ENCODE assay signal across 8 mouse cellular contexts in genomic region chr17:46298220-46298913, GRCm38 (mm10). TPM values are rescaled to one million over a fixed set of nuclear protein-coding genes. Genes with fewer than 3 reads are reported as not detected.
A peak's percentile ranks its signal among the peaks of the same experiment; 100 is the strongest.
DNase-seq lines count a peak whose midpoint lies in the region; ATAC-seq and TF ChIP-seq lines count a peak whose summit lies in the region.

No protein-coding gene starts in this region.

- H3K27me3 ChIP-seq in E14TG2a.4 (ENCODE audit: insufficient read depth, low read length): peaks cover 77% of the 10 kb centered on the region
- H3K27me3 ChIP-seq in forebrain, embryonic 14.5 days (replicated peaks; ENCODE audit: control insufficient read depth, insufficient read depth, low read length): peaks cover 22% of the 10 kb centered on the region
- peaks cover 53% of the 10 kb centered on the region for H3K27me3 ChIP-seq in liver, postnatal 0 days (ENCODE audit: insufficient read depth, low read length)
- H3K27me3 ChIP-seq in neural tube, embryonic 14.5 days (ENCODE audit: control insufficient read depth, insufficient read depth, low read length): peaks cover 13% of the 10 kb centered on the region

- peak overlapping the region; percentile 99 for H3K4me2 ChIP-seq in forebrain, embryonic 14.5 days (ENCODE audit: low read length)
- peak overlapping the region; percentile 88 for H3K4me2 ChIP-seq in liver, postnatal 0 days (ENCODE audit: low read depth, low read length)
- H3K4me2 ChIP-seq in neural tube, embryonic 14.5 days (ENCODE audit: low read depth, low read length): peak overlapping the region; percentile 86

- peak; percentile 91 for ATAC-seq in cerebellum, adult (ENCODE audit: insufficient number of reproducible peaks, low FRiP score, low TSS enrichment)
- peak; percentile 85 for ATAC-seq in forebrain, embryonic 14.5 days
- ATAC-seq in liver, postnatal 0 days: peak; percentile 80
- peak; percentile 87 for ATAC-seq in neural tube, embryonic 14.5 days (ENCODE audit: low read depth)

- H3K9me3 ChIP-seq in E14TG2a.4 (ENCODE audit: low read length): no peaks in the 10 kb centered on the region
- H3K9me3 ChIP-seq in forebrain, embryonic 14.5 days (replicated peaks; ENCODE audit: control insufficient read depth, low read length): no peaks in the 10 kb centered on the region
- no peaks in the 10 kb centered on the region for H3K9me3 ChIP-seq in liver, postnatal 0 days (ENCODE audit: low read length)
- no peaks in the 10 kb centered on the region for H3K9me3 ChIP-seq in neural tube, embryonic 14.5 days (ENCODE audit: control insufficient read depth, low read length)

- no peak overlapping the region; the same call in 1 of the 2 replicates for H3K27ac ChIP-seq in forebrain, embryonic 14.5 days (ENCODE audit: low read depth, low read length)
- no peak overlapping the region for H3K27ac ChIP-seq in liver, postnatal 0 days (ENCODE audit: low read depth)
- H3K27ac ChIP-seq in neural tube, embryonic 14.5 days (ENCODE audit: low read depth, low read length): peak overlapping the region; percentile 71

- DNase-seq in forebrain, embryonic 14.5 days (ENCODE audit: low spot score): peak; percentile 88
- DNase-seq in heart, postnatal 14 days: peak; percentile 85 to 91
- DNase-seq in large intestine, adult 2 months (ENCODE audit: low read depth, low spot score): peak; percentile 63
- DNase-seq in liver, postnatal 0 days: peak; percentile 84
- peak; percentile 90 for DNase-seq in testis, postnatal 10 days (ENCODE audit: low spot score)

- peak overlapping the region; percentile 80 for H3K4me3 ChIP-seq in E14TG2a.4 (replicated peaks; ENCODE audit: low read length)
- peak overlapping the region; percentile 63 for H3K4me3 ChIP-seq in forebrain, embryonic 14.5 days (ENCODE audit: low read depth, low read length)
- H3K4me3 ChIP-seq in liver, postnatal 0 days (ENCODE audit: low read depth, low read length): peak overlapping the region; percentile 56
- peak overlapping the region; percentile 61 for H3K4me3 ChIP-seq in neural tube, embryonic 14.5 days (ENCODE audit: low read depth, low read length)

- no peaks in the 10 kb centered on the region for H3K36me3 ChIP-seq in E14TG2a.4 (ENCODE audit: insufficient read depth, low read length)
- H3K36me3 ChIP-seq in forebrain, embryonic 14.5 days (ENCODE audit: control insufficient read depth, insufficient read depth, low read length): peaks cover 6% of the 10 kb centered on the region
- H3K36me3 ChIP-seq in liver, postnatal 0 days (replicated peaks; ENCODE audit: insufficient read depth, low read length): no peaks in the 10 kb centered on the region
- H3K36me3 ChIP-seq in neural tube, embryonic 14.5 days (ENCODE audit: control insufficient read depth, insufficient read depth, low read length): peaks cover 2% of the 10 kb centered on the region; the same call in 1 of the 2 replicates

- TF ChIP-seq CTCF in E14TG2a.4 (conservative IDR thresholded peaks at IDR 0.05; ENCODE audit: low read length): peak; percentile 93
- TF ChIP-seq CTCF in liver, postnatal 0 days (IDR thresholded peaks at IDR 0.05; ENCODE audit: low read depth): peak; percentile 91

- H3K4me1 ChIP-seq in E14TG2a.4 (replicated peaks; ENCODE audit: low read depth, low read length): peaks cover 41% of the 10 kb centered on the region
- H3K4me1 ChIP-seq in forebrain, embryonic 14.5 days (ENCODE audit: control insufficient read depth, insufficient read depth, low read length): peaks cover 6% of the 10 kb centered on the region; the same call in 1 of the 2 replicates
- peaks cover 17% of the 10 kb centered on the region for H3K4me1 ChIP-seq in liver, postnatal 0 days (ENCODE audit: insufficient read depth)
- H3K4me1 ChIP-seq in neural tube, embryonic 14.5 days (ENCODE audit: control insufficient read depth, insufficient read depth, low read length): peaks cover 10% of the 10 kb centered on the region; the same call in 1 of the 2 replicates

- intact Hi-C loops in heart, postnatal 14 days (cut with DNase I): loop anchor here (1.0 to 5.0 kb wide), 2 partner anchors 32 to 566 kb away; partner anchors contain the start of gene 1600014C23Rik

- TF ChIP-seq EP300 in liver, postnatal 0 days (IDR thresholded peaks at IDR 0.05; ENCODE audit: low read depth): no peak

- WGBS in forebrain, embryonic 14.5 days: under 1% methylated on average over 48 of the region's 48 CpGs
- WGBS in large intestine, adult 2 months: under 1% methylated on average over 48 of the region's 48 CpGs
- 2% methylated on average over 39 of the region's 48 CpGs for WGBS in liver, postnatal 0 days (ENCODE audit: insufficient replicate concordance)
- 0% methylated on average over 45 of the region's 48 CpGs for WGBS in neural tube, embryonic 14.5 days

- H3K9ac ChIP-seq in forebrain, embryonic 14.5 days (ENCODE audit: low read length): peak overlapping the region; percentile 67
- no peak overlapping the region for H3K9ac ChIP-seq in liver, postnatal 0 days (replicated peaks)
- peak overlapping the region; percentile 64 for H3K9ac ChIP-seq in neural tube, embryonic 14.5 days (replicated peaks; ENCODE audit: low read depth, low read length)

RNA-seq across cellular contexts. Expression of gene Dlk2, which starts 1.1 kb away (rescaled TPM):
- polyA plus RNA-seq in forebrain, embryonic 14.5 days (2014; fragmentation: Nextera tagmentation; extraction: Ambion mirVana): 5.2 and 6.4 TPM in 2 replicates
- under 1 TPM; 0.68 to 0.84 TPM for total RNA-seq in heart, postnatal 14 days (2021)
- polyA plus RNA-seq in large intestine, adult 2 months (2012; rRNA removed): 0.07 and 0.19 TPM in 2 replicates
- not detected in 2 replicates for polyA plus RNA-seq in liver, postnatal 0 days (2015; fragmentation: Nextera tagmentation; extraction: Ambion mirVana)
- polyA plus RNA-seq in neural tube, embryonic 14.5 days (2014; fragmentation: Nextera tagmentation; extraction: Ambion mirVana): 13.8 and 18.8 TPM in 2 replicates

RNA-seq across cellular contexts. Expression of gene Tjap1, which starts 15.5 kb away (rescaled TPM):
- 22.8 and 23.9 TPM in 2 replicates for polyA plus RNA-seq in forebrain, embryonic 14.5 days (2014; fragmentation: Nextera tagmentation; extraction: Ambion mirVana)
- 10 to 100 TPM; 40.6 to 42.9 TPM for total RNA-seq in heart, postnatal 14 days (2021)
- 27.3 and 47.7 TPM in 2 replicates for polyA plus RNA-seq in large intestine, adult 2 months (2012; rRNA removed)
- 5.6 and 6.2 TPM in 2 replicates for polyA plus RNA-seq in liver, postnatal 0 days (2015; fragmentation: Nextera tagmentation; extraction: Ambion mirVana)
- 21.8 and 24.7 TPM in 2 replicates for polyA plus RNA-seq in neural tube, embryonic 14.5 days (2014; fragmentation: Nextera tagmentation; extraction: Ambion mirVana)

RNA-seq across cellular contexts. Expression of gene Abcc10, which starts 29.8 kb away (rescaled TPM):
- polyA plus RNA-seq in forebrain, embryonic 14.5 days (2014; fragmentation: Nextera tagmentation; extraction: Ambion mirVana): 4.3 and 6.7 TPM in 2 replicates
- total RNA-seq in heart, postnatal 14 days (2021): 1 to 10 TPM; 4.6 to 5.4 TPM
- polyA plus RNA-seq in large intestine, adult 2 months (2012; rRNA removed): 13.5 and 25.8 TPM in 2 replicates
- 1.5 TPM in 2 replicates for polyA plus RNA-seq in liver, postnatal 0 days (2015; fragmentation: Nextera tagmentation; extraction: Ambion mirVana)
- 9.3 and 9.9 TPM in 2 replicates for polyA plus RNA-seq in neural tube, embryonic 14.5 days (2014; fragmentation: Nextera tagmentation; extraction: Ambion mirVana)

RNA-seq across cellular contexts. Expression of gene Lrrc73, which starts 45.0 kb away (rescaled TPM):
- 9.8 and 10.6 TPM in 2 replicates for polyA plus RNA-seq in forebrain, embryonic 14.5 days (2014; fragmentation: Nextera tagmentation; extraction: Ambion mirVana)
- under 1 TPM; 0.50 to 0.85 TPM for total RNA-seq in heart, postnatal 14 days (2021)
- polyA plus RNA-seq in large intestine, adult 2 months (2012; rRNA removed): 0.74 and 0.92 TPM in 2 replicates
- polyA plus RNA-seq in liver, postnatal 0 days (2015; fragmentation: Nextera tagmentation; extraction: Ambion mirVana): 0.12 TPM in 1 of 2 replicates, not detected in the other
- 9.1 and 10.1 TPM in 2 replicates for polyA plus RNA-seq in neural tube, embryonic 14.5 days (2014; fragmentation: Nextera tagmentation; extraction: Ambion mirVana)

RNA-seq across cellular contexts. Expression of gene Yipf3, which starts 50.5 kb away (rescaled TPM):
- polyA plus RNA-seq in forebrain, embryonic 14.5 days (2014; fragmentation: Nextera tagmentation; extraction: Ambion mirVana): 97.5 and 102 TPM in 2 replicates
- 10 to 100 TPM; 72.4 to 77.7 TPM for total RNA-seq in heart, postnatal 14 days (2021)
- polyA plus RNA-seq in large intestine, adult 2 months (2012; rRNA removed): 170 and 187 TPM in 2 replicates
- polyA plus RNA-seq in liver, postnatal 0 days (2015; fragmentation: Nextera tagmentation; extraction: Ambion mirVana): 62.6 and 68.7 TPM in 2 replicates
- polyA plus RNA-seq in neural tube, embryonic 14.5 days (2014; fragmentation: Nextera tagmentation; extraction: Ambion mirVana): 91.5 and 101 TPM in 2 replicates
